Mouse (Mus musculus): Measurements from ENCODE around the gene Trex2.

DNA sequence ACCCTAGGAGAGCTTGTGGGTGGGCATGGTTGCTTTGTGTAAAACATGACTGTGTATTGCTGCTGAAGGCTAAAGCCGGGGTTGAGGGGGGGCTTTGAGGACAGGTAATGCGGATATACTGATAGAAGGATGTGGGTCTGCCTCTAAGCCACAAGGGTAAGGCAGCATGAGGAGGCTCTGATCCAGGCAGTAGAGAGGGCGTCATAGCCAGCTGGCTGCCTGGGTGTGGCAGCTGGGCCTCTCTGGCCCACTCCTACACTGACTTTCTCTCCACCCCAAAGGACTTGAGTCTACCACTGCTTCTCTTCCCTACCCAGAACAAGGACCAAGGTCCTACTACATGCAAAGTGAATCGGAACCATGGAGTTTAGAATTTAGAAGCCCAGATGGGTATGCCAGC lies 49.7 kb upstream of the Trex2 start:
- TF ChIP-seq CTCF (IDR thresholded peaks at IDR 0.05; ENCODE audit: borderline replicate concordance, extremely low read depth, insufficient read depth, insufficient read length), result no peak
- TF ChIP-seq POLR2A (IDR thresholded peaks at IDR 0.05; ENCODE audit: borderline replicate concordance, extremely low read depth, insufficient read depth, insufficient read length, poor library complexity, severe bottlenecking), result no peak
